Mouse (Mus musculus) liver, embryonic 14.5 days (tissue): Measurements from ENCODE around the gene Slc4a3. TPM values are rescaled to one million over a fixed set of nuclear protein-coding genes. Genes with fewer than 3 reads are reported as not detected.

Source experiments
- ATAC-seq: fragments of 200-750 bp; cut with Nextera tagmentation; 2 replicates; pipeline ENCODE4 v1.8.0; 2017; ENCODE audit warnings: moderate number of reproducible peaks, mild to moderate bottlenecking, moderate library complexity; ENCODE audit not compliant: insufficient read depth
- DNase-seq, 3 experiments: peaks; one replicate each; pipeline ENCODE4 v3.0.0-alpha.2; 2012 to 2013; ENCODE audit warnings: low read depth in 3 of 3, low spot score in 3 of 3
- H3K27ac ChIP-seq: fragments of 300-500 bp; sonication (generic); 2 replicates; pipeline ENCODE4 v1.5.1; 2014; ENCODE audit warnings: moderate library complexity, mild to moderate bottlenecking, control low read depth, inconsistent platforms
- H3K27me3 ChIP-seq: fragments of 300-500 bp; sonication (generic); 2 replicates; pipeline ENCODE4 v1.6.1; 2014; ENCODE audit warnings: mild to moderate bottlenecking, low read length, moderate library complexity; ENCODE audit not compliant: control insufficient read depth, insufficient read depth
- H3K36me3 ChIP-seq: fragments of 300-500 bp; sonication (generic); replicated peaks from 2 replicates; pipeline ENCODE4 v1.6.1; 2014; ENCODE audit warnings: low read depth; ENCODE audit not compliant: control insufficient read depth, insufficient read depth
- H3K4me1 ChIP-seq, 2 experiments: fragments of 200-500 bp in 1 of 2; fragments of 300-500 bp in 1 of 2; sonication (generic) in 1 of 2; replicated peaks; 2 replicates each; pipeline ENCODE4 v1.6.1; 2012 to 2014; ENCODE audit warnings: antibody characterized with exemption in 1 of 2, inconsistent platforms in 1 of 2, low read length in 1 of 2; ENCODE audit not compliant: control insufficient read depth in 2 of 2, insufficient read depth in 2 of 2
- H3K4me2 ChIP-seq: fragments of 300-500 bp; sonication (generic); 2 replicates; pipeline ENCODE4 v1.6.1; 2014; ENCODE audit warnings: low read depth, mild to moderate bottlenecking, control low read depth, moderate library complexity
- H3K4me3 ChIP-seq, 2 experiments: fragments of 200-500 bp in 1 of 2; fragments of 300-500 bp in 1 of 2; sonication (generic) in 1 of 2; 2 replicates each; pipeline ENCODE4 v1.5.1; 2012 to 2014; ENCODE audit warnings: low read depth in 2 of 2, low read length in 2 of 2, mild to moderate bottlenecking in 2 of 2, control low read depth in 1 of 2, inconsistent platforms in 1 of 2, moderate library complexity in 1 of 2; ENCODE audit not compliant: insufficient read depth in 1 of 2
- H3K9ac ChIP-seq: fragments of 300-500 bp; sonication (generic); replicated peaks from 2 replicates; pipeline ENCODE4 v1.6.1; 2014; ENCODE audit warnings: mild to moderate bottlenecking, control low read depth, moderate library complexity
- H3K9me3 ChIP-seq: fragments of 300-500 bp; sonication (generic); 2 replicates; pipeline ENCODE4 v1.6.1; 2016; ENCODE audit warnings: low read length, mixed read lengths; ENCODE audit not compliant: control insufficient read depth
- CTCF ChIP-seq: IDR thresholded peaks from 2 replicates; pipeline ENCODE4 v1.5.1; 2016; ENCODE audit warnings: antibody characterized with exemption, low read depth, control low read depth
- EP300 ChIP-seq: IDR thresholded peaks from 2 replicates; pipeline ENCODE4 v1.6.1; 2016; ENCODE audit warnings: antibody characterized with exemption, low read depth
- WGBS: fragments of 180-500 bp; shearing (Covaris S2); extraction: QIAGEN DNeasy Blood & Tissue Kit; methylation state at CpG from one replicate; pipeline ENCODE4 v1.1.7; 2014; ENCODE audit not compliant: insufficient replicate concordance; 5-methylcytosine and 5-hydroxymethylcytosine counted together
- polyA plus RNA-seq, 2 experiments: library from polyadenylated mRNA; depleted of rRNA in 1 of 2; stranded (reverse) in 1 of 2; unstranded in 1 of 2; fragments of >200 nt; fragmentation: Nextera tagmentation in 1 of 2; extraction: Ambion mirVana in 1 of 2; gene quantifications; 2 replicates each; pipeline versions ENCODE4 v1.2.1 to v1.2.3; 2012 to 2014

Slc4a3 gene
- polyA plus RNA-seq, 2 experiments = 0.44 to 1.2 TPM

DNA sequence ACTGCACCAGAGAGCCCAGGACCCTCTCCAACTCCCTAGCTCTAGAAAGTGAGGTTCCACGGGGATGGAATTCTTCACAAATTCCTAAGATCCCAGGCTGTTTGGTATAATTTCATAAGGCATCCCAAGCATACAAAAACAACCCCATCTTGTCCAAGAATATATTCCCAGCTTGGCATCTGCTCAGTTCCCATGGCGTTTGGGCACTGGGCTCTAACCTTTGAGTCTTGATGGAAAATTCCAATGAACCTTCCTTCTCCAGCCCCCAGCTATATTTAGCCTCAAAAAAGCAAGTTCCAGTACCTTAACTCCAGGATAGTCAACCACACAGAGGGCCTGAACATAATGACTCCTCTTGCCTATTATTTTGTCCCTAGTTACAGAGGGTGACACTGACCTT, 43.9 kb downstream of the Slc4a3 start:
- 50% methylated on average over 2 of the region's 2 CpGs for WGBS
- H3K4me3 ChIP-seq = no peak overlapping the region
- no peaks in the 10 kb centered on the region for H3K36me3 ChIP-seq
- DNase-seq (no peak), ATAC-seq (no peak)
- no peak overlapping the region for H3K27ac ChIP-seq
- no peaks in the 10 kb centered on the region for H3K9me3 ChIP-seq
- no peaks in the 10 kb centered on the region for H3K27me3 ChIP-seq
- H3K9ac ChIP-seq = no peak overlapping the region
- no peak for TF ChIP-seq CTCF
- H3K4me2 ChIP-seq = no peak overlapping the region
- no peaks in the 10 kb centered on the region for H3K4me1 ChIP-seq

DNA sequence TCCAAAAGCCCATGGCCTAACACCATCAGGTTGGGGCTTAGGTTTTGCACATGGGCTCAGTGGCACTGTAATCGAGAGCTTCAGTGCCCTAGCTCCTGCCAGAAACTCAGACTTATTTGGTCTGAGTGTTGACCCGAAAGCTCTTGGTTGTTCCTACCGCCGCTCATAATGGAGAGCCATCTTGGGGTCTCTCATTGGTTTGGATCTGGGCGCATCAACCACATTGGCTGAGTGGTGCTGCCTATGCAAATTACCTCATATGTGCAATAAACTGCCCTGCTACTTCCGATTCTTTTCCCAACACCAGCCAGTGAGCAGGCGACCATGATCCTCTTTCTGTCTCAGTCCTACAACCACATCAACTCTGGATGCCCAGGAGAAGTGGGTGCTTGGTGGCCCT, 47.9 kb downstream of the Slc4a3 start:
- 62% methylated on average over 7 of the region's 7 CpGs for WGBS
- no peak for DNase-seq
- no peak for ATAC-seq

DNA sequence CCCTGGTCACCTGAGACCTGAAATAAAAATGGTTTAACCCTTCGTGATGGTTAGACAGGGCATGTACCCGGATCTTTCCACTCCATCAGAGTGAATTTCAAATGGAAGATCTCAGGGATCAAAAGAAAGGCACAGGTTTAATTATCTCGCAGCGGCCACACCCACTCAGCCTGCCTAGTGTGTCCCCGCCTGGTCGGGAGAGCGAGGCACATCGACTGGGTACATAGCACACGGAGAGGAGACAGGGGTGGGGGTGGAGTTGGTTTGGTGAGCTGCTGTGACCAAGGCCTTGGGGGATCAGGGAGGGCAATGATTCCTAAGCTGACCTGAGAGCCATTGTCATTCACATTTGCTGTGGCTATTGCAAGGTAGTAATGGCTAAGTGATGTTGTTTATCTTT, 48.8 kb downstream of the Slc4a3 start:
- no peaks in the 10 kb centered on the region for H3K4me1 ChIP-seq
- ATAC-seq (no peak), DNase-seq (no peak)
- 40% methylated on average over 9 of the region's 9 CpGs for WGBS
- H3K9ac ChIP-seq = no peak overlapping the region
- H3K4me2 ChIP-seq = no peak overlapping the region
- TF ChIP-seq CTCF = no peak
- no peak for TF ChIP-seq EP300
- H3K36me3 ChIP-seq = no peaks in the 10 kb centered on the region
- no peak overlapping the region for H3K4me3 ChIP-seq
- no peaks in the 10 kb centered on the region for H3K9me3 ChIP-seq
- no peak overlapping the region for H3K27ac ChIP-seq
- no peaks in the 10 kb centered on the region for H3K27me3 ChIP-seq

More for the DNA sequence above, 47.9 kb downstream of the Slc4a3 start:
- Histone ChIP-seq H3K4me2 (no peak overlapping the region), H3K9me3 (no peaks in the 10 kb centered on the region), H3K27ac (no peak overlapping the region), H3K4me1 (no peaks in the 10 kb centered on the region), H3K36me3 (no peaks in the 10 kb centered on the region), H3K27me3 (no peaks in the 10 kb centered on the region), H3K4me3 (no peak overlapping the region), H3K9ac (no peak overlapping the region)
- no peak for TF ChIP-seq EP300
- no peak for TF ChIP-seq CTCF

DNA sequence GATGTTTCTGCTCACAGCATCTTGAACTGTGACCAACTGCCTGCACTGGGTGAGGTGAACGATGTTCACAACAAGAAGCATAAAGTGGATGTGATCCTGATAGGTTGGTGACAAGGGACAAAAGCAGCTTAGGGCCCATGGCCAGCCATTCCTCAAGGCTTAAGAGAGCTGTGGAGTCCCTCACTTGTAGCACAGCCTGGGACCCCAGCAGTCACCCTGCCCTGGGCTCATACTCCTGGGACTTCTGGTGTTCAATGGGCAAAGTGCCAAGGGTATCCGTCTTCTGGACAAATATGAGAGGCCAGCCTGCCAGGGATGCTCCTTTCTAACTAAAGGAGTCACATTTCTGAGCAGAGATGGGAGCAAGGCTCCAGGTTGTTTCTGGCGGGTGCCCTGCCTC, 49.9 kb downstream of the Slc4a3 start:
- no peaks in the 10 kb centered on the region for H3K27me3 ChIP-seq
- no peak overlapping the region for H3K4me3 ChIP-seq
- H3K36me3 ChIP-seq = no peaks in the 10 kb centered on the region
- DNase-seq (no peak), ATAC-seq (no peak)
- H3K9me3 ChIP-seq = no peaks in the 10 kb centered on the region
- WGBS = 50% methylated on average over 3 of the region's 3 CpGs
- no peak overlapping the region for H3K9ac ChIP-seq
- no peak overlapping the region for H3K4me2 ChIP-seq
- no peak for TF ChIP-seq CTCF
- no peak for TF ChIP-seq EP300
- no peak overlapping the region for H3K27ac ChIP-seq
- H3K4me1 ChIP-seq = no peaks in the 10 kb centered on the region

DNA sequence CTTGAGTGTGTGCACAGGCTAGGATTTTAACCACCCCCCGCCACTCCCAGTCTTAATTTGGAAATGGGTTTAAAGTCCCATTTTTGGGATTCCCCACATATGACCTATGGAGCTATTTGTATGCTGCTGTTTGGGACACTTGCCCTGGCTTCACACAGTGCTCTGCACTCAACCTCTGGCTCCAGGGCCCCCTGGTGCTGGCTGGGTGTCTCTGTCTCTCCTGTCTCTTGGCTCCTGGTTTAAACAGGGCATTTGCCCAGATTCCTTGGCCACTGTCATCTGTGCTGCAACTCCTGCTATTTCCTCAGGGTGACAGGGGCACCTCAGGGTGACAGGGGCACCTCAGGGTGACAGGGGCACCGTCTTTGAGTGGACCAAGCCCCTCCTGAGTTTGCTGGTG, 50.8 kb downstream of the Slc4a3 start:
- no peaks in the 10 kb centered on the region for H3K9me3 ChIP-seq
- no peak overlapping the region for H3K9ac ChIP-seq
- TF ChIP-seq CTCF (no peak), EP300 (no peak)
- no peak overlapping the region for H3K27ac ChIP-seq
- H3K4me1 ChIP-seq = no peaks in the 10 kb centered on the region
- 72% methylated on average over 2 of the region's 2 CpGs for WGBS
- H3K36me3 ChIP-seq = no peaks in the 10 kb centered on the region
- no peak overlapping the region for H3K4me3 ChIP-seq
- H3K27me3 ChIP-seq = no peaks in the 10 kb centered on the region
- no peak for ATAC-seq
- DNase-seq = no peak
- no peak overlapping the region for H3K4me2 ChIP-seq

DNA sequence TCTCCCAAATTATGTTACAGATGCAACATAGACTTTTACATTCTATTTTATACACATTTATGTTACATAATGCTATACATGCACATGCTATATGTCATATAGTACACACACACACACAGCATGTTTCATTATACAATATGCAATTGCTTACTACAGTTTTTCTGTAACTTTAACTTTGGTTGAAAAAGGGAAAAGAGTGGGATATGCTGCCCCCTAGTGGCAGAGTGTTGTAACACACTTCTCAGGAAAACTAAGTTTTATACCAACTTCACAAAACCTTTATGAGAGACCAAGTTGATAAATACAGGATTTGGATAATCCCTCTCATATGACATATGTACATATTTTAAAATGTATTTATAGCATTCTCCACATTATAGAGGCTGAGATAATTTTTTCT, 51.6 kb downstream of the Slc4a3 start:
- H3K9ac ChIP-seq = no peak overlapping the region
- TF ChIP-seq CTCF = peak; percentile 75
- TF ChIP-seq EP300 = no peak
- no peak overlapping the region for H3K27ac ChIP-seq
- DNase-seq = no peak
- H3K4me2 ChIP-seq = no peak overlapping the region
- no peaks in the 10 kb centered on the region for H3K36me3 ChIP-seq
- no peak for ATAC-seq
- H3K27me3 ChIP-seq = no peaks in the 10 kb centered on the region
- H3K4me1 ChIP-seq = no peaks in the 10 kb centered on the region
- no peak overlapping the region for H3K4me3 ChIP-seq
- no peaks in the 10 kb centered on the region for H3K9me3 ChIP-seq
